In the genomic region with DNA sequence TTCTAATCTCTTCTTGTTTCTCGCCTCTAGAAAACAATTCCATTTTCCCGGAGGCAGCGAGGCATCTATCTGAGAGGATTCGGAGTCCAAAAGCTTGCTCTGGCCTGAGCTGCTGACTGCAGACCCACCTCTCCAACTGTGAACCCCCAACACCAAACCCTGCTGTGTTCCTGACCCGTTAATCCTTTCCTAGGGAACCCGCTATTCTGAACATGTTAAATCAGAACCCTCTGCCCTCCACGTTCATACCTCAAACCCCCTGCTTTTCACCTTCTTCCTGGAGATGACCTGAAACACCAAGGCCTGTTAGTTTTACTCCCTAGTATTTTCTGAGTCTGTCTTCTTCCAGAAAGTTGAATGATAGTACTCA, we compare ENCODE assay signal across 19 mouse cellular contexts. TPM values are rescaled to one million over a fixed set of nuclear protein-coding genes. Genes with fewer than 3 reads are reported as not detected.
"Had no signal": no experiment of that assay in that cellular context is flagged by ENCODE, and none has a peak within 500 bp of the region (broad histone marks: within the 10 kb centered on the region; RNA-seq: fewer than 3 reads in every experiment).

No protein-coding gene starts in this region.

- ATAC-seq: liver, postnatal 0 days had no signal

- H3K27me3 ChIP-seq: lung, embryonic 15.5 days; neural tube, embryonic 12.5 days; stomach, embryonic 15.5 days had no signal

- H3K4me3 ChIP-seq: lung, embryonic 15.5 days; megakaryocyte, embryonic 14.5 days; neural tube, embryonic 12.5 days; stomach, embryonic 15.5 days had no signal

- H3K4me2 ChIP-seq: lung, embryonic 15.5 days; midbrain, embryonic 11.5 days; neural tube, embryonic 12.5 days; stomach, embryonic 15.5 days had no signal

- H3K36me3 ChIP-seq: lung, embryonic 15.5 days; neural tube, embryonic 12.5 days; stomach, embryonic 15.5 days had no signal

- H3K9ac ChIP-seq: liver, postnatal 0 days; lung, embryonic 15.5 days; neural tube, embryonic 12.5 days; stomach, embryonic 15.5 days had no signal

- H3K27ac ChIP-seq: lung, embryonic 15.5 days; macrophage; neural tube, embryonic 12.5 days; stomach, embryonic 15.5 days; stomach, postnatal 0 days had no signal

- H3K9me3 ChIP-seq: lung, embryonic 15.5 days; neural tube, embryonic 12.5 days; stomach, embryonic 15.5 days had no signal

- DNase-seq: liver, postnatal 0 days; lung, adult 2 months; right cerebral cortex, postnatal 14 days; thymus, postnatal 4 days had no signal

- H3K4me1 ChIP-seq: lung, embryonic 15.5 days; neural tube, embryonic 12.5 days; stomach, embryonic 15.5 days had no signal

RNA-seq across cellular contexts. Expression of gene Tigd4, which starts 22.5 kb away (rescaled TPM):
- total RNA-seq: megakaryocyte progenitor cell, adult 5-6 weeks; midbrain, postnatal 0 days; monocyte, adult 5-6 weeks; neutrophil, adult 5-6 weeks had no signal
- polyA plus RNA-seq: liver, postnatal 0 days; macrophage; midbrain, embryonic 11.5 days; midbrain, embryonic 14.5 days; midbrain, postnatal 0 days; neural tube, embryonic 14.5 days; spleen, adult 2 months; thymus, adult 2 months had no signal

RNA-seq across cellular contexts. Expression of gene Tmem154, which starts 50.2 kb away (rescaled TPM):
- total RNA-seq: midbrain, postnatal 0 days had no signal
